17 mouse cellular contexts compared by ENCODE assay signal in genomic region chr2:135716180-135716579, GRCm38 (mm10).
"Had no signal": no experiment of that assay in that cellular context is flagged by ENCODE, and none has a peak within 500 bp of the region (broad histone marks: within the 10 kb centered on the region; RNA-seq: fewer than 3 reads in every experiment).

No protein-coding gene starts in this region.

- H3K9me3 ChIP-seq: midbrain, embryonic 10.5 days; midbrain, embryonic 13.5 days; neural tube, embryonic 13.5 days; neural tube, embryonic 15.5 days had no signal

- H3K27ac ChIP-seq: midbrain, embryonic 10.5 days; midbrain, embryonic 13.5 days; neural tube, embryonic 13.5 days; neural tube, embryonic 15.5 days had no signal

- H3K4me3 ChIP-seq: midbrain, embryonic 10.5 days; midbrain, embryonic 13.5 days; myocyte; neural tube, embryonic 13.5 days; neural tube, embryonic 15.5 days had no signal

- H3K9ac ChIP-seq: lung, embryonic 14.5 days; midbrain, embryonic 13.5 days; neural tube, embryonic 13.5 days; neural tube, embryonic 15.5 days had no signal

- ATAC-seq: midbrain, embryonic 13.5 days had no signal

- H3K27me3 ChIP-seq: neural tube, embryonic 15.5 days had no signal

- DNase-seq: lung, adult 18-20 months; lung, embryonic 14.5 days; lung, postnatal 10 days; lung, postnatal 4 days; retina, postnatal 1 day; right cerebral cortex, adult 18-20 months; right cerebral cortex, postnatal 25 days; right cerebral cortex, postnatal 4 days; spleen, adult 18-20 months; thymus, adult 18-20 months; thymus, postnatal 14 days; thymus, postnatal 36 days had no signal

- H3K4me2 ChIP-seq: lung, embryonic 14.5 days; midbrain, embryonic 13.5 days had no signal

- H3K36me3 ChIP-seq: midbrain, embryonic 10.5 days; midbrain, embryonic 13.5 days; neural tube, embryonic 13.5 days; neural tube, embryonic 15.5 days had no signal
